Mouse (Mus musculus) lung, postnatal 14 days (tissue): Measurements from ENCODE around the gene Paf1.

Experiments used
- DNase-seq: peaks from one replicate; pipeline ENCODE4 v3.0.0; 2021

The Paf1 gene

GRCm38 (mm10) chr7:28371514-28371989 lies 21.2 kb upstream of the Paf1 start:
- peak; percentile 72 for DNase-seq

GRCm38 (mm10) chr7:28372251-28373108 lies 20.3 kb upstream of the Paf1 start, which contains the start of gene Plekhg2:
Gene Plekhg2 (minus strand): TSS chr7:28372599.
- peak; percentile 99 for DNase-seq

- DNase-seq: peak; percentile 91
These were observed 19.6 kb upstream of the Paf1 start for GRCm38 (mm10) chr7:28373131-28373581.

GRCm38 (mm10) chr7:28373891-28374495 lies 18.8 kb upstream of the Paf1 start:
- no peak for DNase-seq

GRCm38 (mm10) chr7:28374647-28375046 lies 18.1 kb upstream of the Paf1 start:
- no peak for DNase-seq

- peak; percentile 95 for DNase-seq
These were observed 17.4 kb upstream of the Paf1 start for GRCm38 (mm10) chr7:28375176-28375921.

- peak; percentile 90 for DNase-seq
These were observed 16.6 kb upstream of the Paf1 start for GRCm38 (mm10) chr7:28376011-28376771.

- DNase-seq: peak; percentile 49
These were observed 15.3 kb upstream of the Paf1 start for GRCm38 (mm10) chr7:28377190-28378065.

GRCm38 (mm10) chr7:28378066-28378690 lies 14.6 kb upstream of the Paf1 start:
- DNase-seq: peak; percentile 85

GRCm38 (mm10) chr7:28378769-28379651 lies 13.7 kb upstream of the Paf1 start:
- peak; percentile 99 for DNase-seq

- DNase-seq: no peak
These were observed 12.3 kb upstream of the Paf1 start, which contains the start of gene Zfp36 for GRCm38 (mm10) chr7:28380237-28381016. Gene Zfp36 (minus strand): TSS chr7:28380253.

GRCm38 (mm10) chr7:28381017-28381790 lies 11.5 kb upstream of the Paf1 start:
- DNase-seq: peak; percentile 88

- peak; percentile 90 for DNase-seq
These were observed 10.8 kb upstream of the Paf1 start for GRCm38 (mm10) chr7:28381938-28382337.

GRCm38 (mm10) chr7:28382347-28382951 lies 10.3 kb upstream of the Paf1 start:
- DNase-seq: no peak

- peak; percentile 39 for DNase-seq
These were observed 9.8 kb upstream of the Paf1 start for GRCm38 (mm10) chr7:28382981-28383396.

- no peak for DNase-seq
These were observed 9.1 kb upstream of the Paf1 start for GRCm38 (mm10) chr7:28383606-28384005.

GRCm38 (mm10) chr7:28384162-28384561 lies 8.6 kb upstream of the Paf1 start:
- DNase-seq: no peak

GRCm38 (mm10) chr7:28385196-28385595 lies 7.6 kb upstream of the Paf1 start:
- DNase-seq: no peak
